Mouse (Mus musculus): ENCODE data around the gene Lyrm1. TPM values are rescaled to one million over a fixed set of nuclear protein-coding genes. Genes with fewer than 3 reads are reported as not detected.

Lyrm1 gene
- polyA plus RNA-seq, 1 experiment, result 19.4 TPM

GRCm38 (mm10) chr7:119959091-119959490 is 63.4 kb downstream of the Lyrm1 start:
- Histone ChIP-seq H3K4me3 (replicated peaks; ENCODE audit: insufficient read depth, low read depth, low read length) (no peak overlapping the region), H3K27ac (ENCODE audit: insufficient read depth, low read length) (no peak overlapping the region), H3K4me1 (ENCODE audit: control insufficient read depth, insufficient read depth, low read length) (no peaks in the 10 kb centered on the region), H3K27me3 (ENCODE audit: control insufficient read depth, insufficient read depth, low read length) (no peaks in the 10 kb centered on the region)
- 18% methylated on average over 4 of the region's 4 CpGs for WGBS
- TF ChIP-seq CTCF (IDR thresholded peaks at IDR 0.05; ENCODE audit: borderline replicate concordance, insufficient read depth, low read depth, low read length) (no peak), POLR2A (IDR thresholded peaks at IDR 0.05; ENCODE audit: borderline replicate concordance, insufficient read depth, low read length) (no peak)
- no peak for DNase-seq

GRCm38 (mm10) chr7:119959491-119959890 is 63.8 kb downstream of the Lyrm1 start:
- H3K4me1 ChIP-seq (ENCODE audit: control insufficient read depth, insufficient read depth, low read length), result no peaks in the 10 kb centered on the region
- no peaks in the 10 kb centered on the region for H3K27me3 ChIP-seq (ENCODE audit: control insufficient read depth, insufficient read depth, low read length)
- no peak overlapping the region for H3K4me3 ChIP-seq (replicated peaks; ENCODE audit: insufficient read depth, low read depth, low read length)
- 90% methylated on average over 4 of the region's 4 CpGs for WGBS
- no peak for DNase-seq
- H3K27ac ChIP-seq (ENCODE audit: insufficient read depth, low read length), result no peak overlapping the region
- no peak for TF ChIP-seq CTCF (IDR thresholded peaks at IDR 0.05; ENCODE audit: borderline replicate concordance, insufficient read depth, low read depth, low read length)
- TF ChIP-seq POLR2A (IDR thresholded peaks at IDR 0.05; ENCODE audit: borderline replicate concordance, insufficient read depth, low read length), result no peak

- TF ChIP-seq POLR2A (IDR thresholded peaks at IDR 0.05; ENCODE audit: borderline replicate concordance, insufficient read depth, low read length) (no peak), CTCF (IDR thresholded peaks at IDR 0.05; ENCODE audit: borderline replicate concordance, insufficient read depth, low read depth, low read length) (no peak)
- 72% methylated on average over 6 of the region's 6 CpGs for WGBS
- Histone ChIP-seq H3K27me3 (ENCODE audit: control insufficient read depth, insufficient read depth, low read length) (no peaks in the 10 kb centered on the region), H3K4me3 (replicated peaks; ENCODE audit: insufficient read depth, low read depth, low read length) (no peak overlapping the region), H3K27ac (ENCODE audit: insufficient read depth, low read length) (no peak overlapping the region), H3K4me1 (ENCODE audit: control insufficient read depth, insufficient read depth, low read length) (no peaks in the 10 kb centered on the region)
- DNase-seq, result no peak
Measured at GRCm38 (mm10) chr7:119960006-119960405, 64.3 kb downstream of the Lyrm1 start.

- TF ChIP-seq POLR2A (IDR thresholded peaks at IDR 0.05; ENCODE audit: borderline replicate concordance, insufficient read depth, low read length), result no peak
- TF ChIP-seq CTCF (IDR thresholded peaks at IDR 0.05; ENCODE audit: borderline replicate concordance, insufficient read depth, low read depth, low read length), result no peak
- Histone ChIP-seq H3K4me3 (replicated peaks; ENCODE audit: insufficient read depth, low read depth, low read length) (no peak overlapping the region), H3K27ac (ENCODE audit: insufficient read depth, low read length) (no peak overlapping the region), H3K27me3 (ENCODE audit: control insufficient read depth, insufficient read depth, low read length) (no peaks in the 10 kb centered on the region), H3K4me1 (ENCODE audit: control insufficient read depth, insufficient read depth, low read length) (no peaks in the 10 kb centered on the region)
- no peak for DNase-seq
- WGBS, result 81% methylated on average over 6 of the region's 6 CpGs
Measured at GRCm38 (mm10) chr7:119960546-119960945, 64.9 kb downstream of the Lyrm1 start.

- no peak overlapping the region for H3K27ac ChIP-seq (ENCODE audit: insufficient read depth, low read length)
- WGBS, result 43% methylated on average over 2 of the region's 2 CpGs
- TF ChIP-seq POLR2A (IDR thresholded peaks at IDR 0.05; ENCODE audit: borderline replicate concordance, insufficient read depth, low read length), result no peak
Measured at GRCm38 (mm10) chr7:119961107-119961506, 65.4 kb downstream of the Lyrm1 start.

GRCm38 (mm10) chr7:119965205-119965604 is 69.5 kb downstream of the Lyrm1 start:
- no peaks in the 10 kb centered on the region for H3K4me1 ChIP-seq (ENCODE audit: control insufficient read depth, insufficient read depth, low read length)
- no peak overlapping the region for H3K27ac ChIP-seq (ENCODE audit: insufficient read depth, low read length)
- no peak overlapping the region for H3K4me3 ChIP-seq (replicated peaks; ENCODE audit: insufficient read depth, low read depth, low read length)
- TF ChIP-seq POLR2A (IDR thresholded peaks at IDR 0.05; ENCODE audit: borderline replicate concordance, insufficient read depth, low read length) (no peak), CTCF (IDR thresholded peaks at IDR 0.05; ENCODE audit: borderline replicate concordance, insufficient read depth, low read depth, low read length) (no peak)
- WGBS, result 94% methylated on average over 4 of the region's 4 CpGs
- no peak for DNase-seq
- H3K27me3 ChIP-seq (ENCODE audit: control insufficient read depth, insufficient read depth, low read length), result no peaks in the 10 kb centered on the region

More at GRCm38 (mm10) chr7:119961107-119961506, 65.4 kb downstream of the Lyrm1 start:
- no peaks in the 10 kb centered on the region for H3K27me3 ChIP-seq (ENCODE audit: control insufficient read depth, insufficient read depth, low read length)
- DNase-seq, result no peak
- no peak overlapping the region for H3K4me3 ChIP-seq (replicated peaks; ENCODE audit: insufficient read depth, low read depth, low read length)
- H3K4me1 ChIP-seq (ENCODE audit: control insufficient read depth, insufficient read depth, low read length), result no peaks in the 10 kb centered on the region

GRCm38 (mm10) chr7:119965651-119966395 is 70.2 kb downstream of the Lyrm1 start:
- TF ChIP-seq POLR2A (IDR thresholded peaks at IDR 0.05; ENCODE audit: borderline replicate concordance, insufficient read depth, low read length), result no peak
- TF ChIP-seq CTCF (IDR thresholded peaks at IDR 0.05; ENCODE audit: borderline replicate concordance, insufficient read depth, low read depth, low read length), result no peak
- DNase-seq, result no peak
- Histone ChIP-seq H3K27ac (ENCODE audit: insufficient read depth, low read length) (no peak overlapping the region), H3K27me3 (ENCODE audit: control insufficient read depth, insufficient read depth, low read length) (no peaks in the 10 kb centered on the region), H3K4me1 (ENCODE audit: control insufficient read depth, insufficient read depth, low read length) (no peaks in the 10 kb centered on the region), H3K4me3 (replicated peaks; ENCODE audit: insufficient read depth, low read depth, low read length) (no peak overlapping the region)
- 82% methylated on average over 9 of the region's 9 CpGs for WGBS

GRCm38 (mm10) chr7:119969320-119969719 is 73.7 kb downstream of the Lyrm1 start:
- Histone ChIP-seq H3K4me1 (ENCODE audit: control insufficient read depth, insufficient read depth, low read length) (no peaks in the 10 kb centered on the region), H3K27me3 (ENCODE audit: control insufficient read depth, insufficient read depth, low read length) (no peaks in the 10 kb centered on the region), H3K4me3 (replicated peaks; ENCODE audit: insufficient read depth, low read depth, low read length) (no peak overlapping the region), H3K27ac (ENCODE audit: insufficient read depth, low read length) (no peak overlapping the region)
- TF ChIP-seq POLR2A (IDR thresholded peaks at IDR 0.05; ENCODE audit: borderline replicate concordance, insufficient read depth, low read length) (no peak), CTCF (IDR thresholded peaks at IDR 0.05; ENCODE audit: borderline replicate concordance, insufficient read depth, low read depth, low read length) (no peak)
- DNase-seq, result no peak
- WGBS, result 75% methylated on average over 2 of the region's 2 CpGs

All from cerebellum, adult 2 months (tissue).